Mouse (Mus musculus): ENCODE results near the gene Il11ra1. TPM values are rescaled to one million over a fixed set of nuclear protein-coding genes. Genes with fewer than 3 reads are reported as not detected.

The Il11ra1 gene
- total and polyA plus RNA-seq, 2 experiments from 2014 or later, result 41.9 to 47.4 TPM

DNA sequence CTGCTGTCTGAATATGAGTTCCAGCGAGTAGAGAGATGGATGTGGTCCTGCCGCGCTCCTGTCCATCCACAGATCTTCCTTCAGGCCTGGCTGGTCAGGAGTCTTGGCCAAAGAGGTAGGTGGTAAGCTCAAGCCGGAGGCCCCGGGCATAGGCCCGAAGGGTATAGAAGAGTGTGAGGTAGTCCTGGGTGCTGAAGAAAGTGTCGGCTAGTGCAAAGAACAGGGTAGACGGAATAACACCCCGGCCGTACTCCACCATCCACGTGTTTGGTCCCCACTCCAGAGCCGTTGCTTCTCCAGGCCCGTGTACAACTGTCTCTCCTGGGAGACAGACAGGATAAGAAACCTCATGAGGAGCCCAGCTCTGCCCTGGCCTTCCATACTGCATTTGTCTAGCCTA is 39.5 kb downstream of the Il11ra1 start:
- no peaks in the 10 kb centered on the region for H3K4me1 ChIP-seq (ENCODE audit: insufficient read depth, low read length)
- H3K36me3 ChIP-seq (ENCODE audit: insufficient read depth, low read length), result 0 out of 2 replicates have a peak, but pooled peaks cover 10% of the 10 kb centered on the region
- H3K9ac ChIP-seq (replicated peaks; ENCODE audit: low read length), result no peak overlapping the region
- no peak overlapping the region for H3K4me3 ChIP-seq (ENCODE audit: low read length)
- ATAC-seq (no peak), DNase-seq (ENCODE audit: low spot score) (no peak)
- no peak for TF ChIP-seq CTCF (IDR thresholded peaks at IDR 0.05; ENCODE audit: low read depth)
- no peak overlapping the region for H3K4me2 ChIP-seq (ENCODE audit: low read depth, low read length)
- WGBS, result 93% methylated on average over 13 of the region's 13 CpGs
- H3K27ac ChIP-seq, result no peak overlapping the region
- no peaks in the 10 kb centered on the region for H3K27me3 ChIP-seq (ENCODE audit: insufficient read depth, low read length)
- no peaks in the 10 kb centered on the region for H3K9me3 ChIP-seq (ENCODE audit: low read length)

DNA sequence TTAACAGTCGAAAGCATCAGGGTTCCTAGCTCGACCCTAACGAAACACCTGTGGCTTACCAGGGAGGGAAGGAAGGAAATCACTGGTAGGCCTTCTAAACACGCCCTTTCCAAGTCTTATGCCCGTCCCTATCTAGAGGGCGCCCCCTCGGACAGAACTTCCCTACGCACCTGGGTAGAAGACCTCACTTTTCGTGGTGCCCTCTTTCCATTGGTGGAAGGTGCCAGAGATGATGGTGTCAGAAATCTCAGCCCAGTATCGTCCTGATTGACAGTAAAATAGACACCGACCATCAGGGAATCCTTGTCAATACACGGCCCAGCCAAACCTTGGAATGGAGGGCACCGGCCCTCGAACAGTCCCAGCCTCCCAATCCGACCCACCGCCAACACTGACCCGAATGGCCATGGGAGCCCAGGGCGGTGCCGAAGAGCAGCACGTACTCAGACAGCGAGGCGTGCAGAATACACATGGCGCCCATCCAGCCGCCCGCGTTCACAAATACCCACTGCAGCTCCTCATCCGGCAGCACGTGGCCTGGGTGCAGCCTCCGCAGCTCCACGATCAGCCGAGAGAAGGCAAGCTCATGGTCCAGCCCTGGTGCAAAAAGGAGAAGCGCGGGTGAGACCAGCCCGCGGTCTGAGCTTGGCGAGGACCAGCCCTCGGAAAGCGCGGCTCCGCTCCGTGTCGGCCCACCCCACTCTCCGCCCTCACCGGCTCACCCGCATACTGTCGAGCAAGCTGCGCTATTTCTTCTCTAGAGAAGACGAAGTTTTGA is 40.8 kb downstream of the Il11ra1 start:
- peak overlapping the region; percentile 88 for H3K27ac ChIP-seq
- DNase-seq (ENCODE audit: low spot score) (peak; percentile 69), ATAC-seq (peak; percentile 79)
- no peaks in the 10 kb centered on the region for H3K9me3 ChIP-seq (ENCODE audit: low read length)
- TF ChIP-seq CTCF (IDR thresholded peaks at IDR 0.05; ENCODE audit: low read depth), result peak; percentile 35; the same call in 1 of the 2 replicates
- no peaks in the 10 kb centered on the region for H3K27me3 ChIP-seq (ENCODE audit: insufficient read depth, low read length)
- H3K9ac ChIP-seq (replicated peaks; ENCODE audit: low read length), result peak overlapping the region; percentile 69
- peak overlapping the region; percentile 57 for H3K4me3 ChIP-seq (ENCODE audit: low read length)
- peak overlapping the region; percentile 76 for H3K4me2 ChIP-seq (ENCODE audit: low read depth, low read length)
- 0 out of 2 replicates have a peak, but pooled peaks cover 10% of the 10 kb centered on the region for H3K36me3 ChIP-seq (ENCODE audit: insufficient read depth, low read length)
- H3K4me1 ChIP-seq (ENCODE audit: insufficient read depth, low read length), result no peaks in the 10 kb centered on the region
- under 1% methylated on average over 48 of the region's 48 CpGs for WGBS

DNA sequence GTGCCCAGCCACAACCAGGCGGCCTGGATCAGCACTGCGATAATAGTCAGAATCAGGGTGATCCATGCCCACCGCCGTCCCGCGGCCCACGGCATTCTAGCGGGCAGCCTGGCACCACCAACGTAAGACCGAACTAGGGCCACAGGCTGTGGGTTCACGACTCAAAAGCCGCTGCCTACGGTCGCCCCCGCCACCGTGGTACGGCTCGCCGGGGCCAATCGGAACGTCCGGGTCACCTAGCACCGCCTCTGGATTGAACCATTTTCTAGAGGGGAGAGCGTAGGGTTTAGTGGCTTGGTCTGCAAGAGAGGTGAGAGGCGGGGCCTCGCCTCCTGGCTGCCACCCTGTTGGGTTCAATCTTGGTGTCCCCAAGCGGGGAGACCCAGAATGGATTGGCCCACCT is 41.4 kb downstream of the Il11ra1 start:
- under 1% methylated on average over 27 of the region's 27 CpGs for WGBS
- TF ChIP-seq CTCF (IDR thresholded peaks at IDR 0.05; ENCODE audit: low read depth), result no peak; the same call in 1 of the 2 replicates
- H3K4me3 ChIP-seq (ENCODE audit: low read length), result peak overlapping the region; percentile 57
- no peaks in the 10 kb centered on the region for H3K9me3 ChIP-seq (ENCODE audit: low read length)
- DNase-seq (ENCODE audit: low spot score) (peak; percentile 97), ATAC-seq (peak; percentile 96)
- H3K27me3 ChIP-seq (ENCODE audit: insufficient read depth, low read length), result no peaks in the 10 kb centered on the region
- H3K9ac ChIP-seq (replicated peaks; ENCODE audit: low read length), result peak overlapping the region; percentile 69
- 0 out of 2 replicates have a peak, but pooled peaks cover 10% of the 10 kb centered on the region for H3K36me3 ChIP-seq (ENCODE audit: insufficient read depth, low read length)
- H3K4me2 ChIP-seq (ENCODE audit: low read depth, low read length), result peak overlapping the region; percentile 76
- no peaks in the 10 kb centered on the region for H3K4me1 ChIP-seq (ENCODE audit: insufficient read depth, low read length)
- peak overlapping the region; percentile 88 for H3K27ac ChIP-seq

DNA sequence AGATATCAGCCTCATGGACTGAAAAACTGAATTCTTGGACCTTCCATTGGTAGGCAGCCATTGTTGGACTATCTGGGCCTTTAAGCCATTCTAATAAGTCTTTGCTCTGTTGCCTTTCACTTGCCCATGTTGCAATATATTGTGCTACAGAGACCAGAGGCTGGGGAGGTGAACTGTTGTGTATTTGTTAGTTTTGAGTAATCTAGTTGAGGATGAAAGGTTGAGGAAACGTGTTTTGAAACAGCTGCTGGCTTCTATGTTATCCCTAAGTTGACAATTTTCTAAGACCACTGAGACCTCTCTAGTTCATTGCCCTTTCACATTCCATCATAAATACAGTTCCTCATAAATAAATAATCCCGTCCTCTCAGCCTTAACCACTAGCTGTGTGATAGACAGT is 44.3 kb downstream of the Il11ra1 start:
- H3K9me3 ChIP-seq (ENCODE audit: low read length), result 0 out of 2 replicates have a peak, but pooled peaks cover 4% of the 10 kb centered on the region
- TF ChIP-seq CTCF (IDR thresholded peaks at IDR 0.05; ENCODE audit: low read depth), result no peak
- H3K27ac ChIP-seq, result no peak overlapping the region
- H3K27me3 ChIP-seq (ENCODE audit: insufficient read depth, low read length), result no peaks in the 10 kb centered on the region
- DNase-seq (ENCODE audit: low spot score) (no peak), ATAC-seq (no peak)
- H3K4me1 ChIP-seq (ENCODE audit: insufficient read depth, low read length), result no peaks in the 10 kb centered on the region
- H3K4me2 ChIP-seq (ENCODE audit: low read depth, low read length), result no peak overlapping the region
- H3K4me3 ChIP-seq (ENCODE audit: low read length), result no peak overlapping the region
- 0 out of 2 replicates have a peak, but pooled peaks cover 1% of the 10 kb centered on the region for H3K36me3 ChIP-seq (ENCODE audit: insufficient read depth, low read length)
- no peak overlapping the region for H3K9ac ChIP-seq (replicated peaks; ENCODE audit: low read length)
- 75% methylated on average over 2 of the region's 2 CpGs for WGBS

DNA sequence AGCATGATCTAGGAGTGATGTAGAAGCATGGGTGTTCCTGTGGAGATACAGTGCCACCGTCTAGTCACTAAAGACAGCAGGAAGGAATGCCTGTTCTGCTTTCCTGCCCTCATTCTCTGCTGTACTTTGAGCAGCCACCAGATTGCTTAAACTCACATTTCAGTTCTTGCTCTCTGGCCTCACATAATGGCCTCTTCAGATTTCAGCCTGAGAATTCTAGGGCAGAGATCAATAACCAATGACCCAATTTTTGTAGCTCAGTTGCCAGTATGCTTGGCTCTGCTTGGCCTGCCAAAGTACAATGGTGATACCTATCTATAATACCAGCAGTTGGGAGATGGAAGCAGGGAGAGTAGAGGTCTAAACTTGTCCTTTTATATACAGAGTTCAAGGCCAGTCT is 45.2 kb downstream of the Il11ra1 start:
- H3K4me2 ChIP-seq (ENCODE audit: low read depth, low read length), result no peak overlapping the region
- H3K27ac ChIP-seq, result no peak overlapping the region
- no peak overlapping the region for H3K4me3 ChIP-seq (ENCODE audit: low read length)
- 0 out of 2 replicates have a peak, but pooled peaks cover 4% of the 10 kb centered on the region for H3K9me3 ChIP-seq (ENCODE audit: low read length)
- H3K36me3 ChIP-seq (ENCODE audit: insufficient read depth, low read length), result no peaks in the 10 kb centered on the region
- H3K27me3 ChIP-seq (ENCODE audit: insufficient read depth, low read length), result no peaks in the 10 kb centered on the region
- WGBS, result 77% methylated on average over 1 of the region's 1 CpGs
- no peak overlapping the region for H3K9ac ChIP-seq (replicated peaks; ENCODE audit: low read length)
- ATAC-seq, result no peak
- TF ChIP-seq CTCF (IDR thresholded peaks at IDR 0.05; ENCODE audit: low read depth), result no peak
- DNase-seq (ENCODE audit: low spot score), result no peak
- H3K4me1 ChIP-seq (ENCODE audit: insufficient read depth, low read length), result no peaks in the 10 kb centered on the region

DNA sequence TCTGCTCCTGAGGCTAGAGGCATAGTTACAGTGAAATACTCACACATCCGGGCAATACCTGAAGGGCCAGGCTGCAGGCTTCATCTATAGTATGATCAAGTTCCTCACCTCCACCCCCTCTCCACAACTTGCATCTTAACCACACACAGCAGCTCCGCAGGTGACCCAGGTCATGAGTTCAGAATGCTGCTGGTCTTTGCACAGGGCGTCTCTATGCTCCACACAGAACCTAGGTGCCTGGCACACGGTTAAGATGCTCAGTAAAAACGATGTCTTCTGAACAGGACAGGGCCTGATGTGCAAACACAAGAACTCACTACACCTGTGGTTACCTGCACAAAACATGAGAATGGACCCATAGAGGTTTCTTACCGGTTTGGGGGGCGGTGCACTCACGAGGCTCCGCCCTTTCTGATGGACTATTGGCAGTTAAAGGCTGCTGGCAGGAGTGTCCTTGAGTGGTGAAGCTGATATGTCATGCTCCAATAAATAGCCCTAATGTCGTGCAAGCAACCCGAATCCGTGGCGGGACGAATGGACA is 55.1 kb downstream of the Il11ra1 start, which contains the start of gene Galt:
TSS of gene Galt (plus strand) at position 432 of the 541 bp plus-strand sequence.
- TF ChIP-seq CTCF (IDR thresholded peaks at IDR 0.05; ENCODE audit: low read depth), result no peak
- Histone ChIP-seq H3K27ac (peak within 1 kb of the TSS; percentile 90), H3K4me2 (ENCODE audit: low read depth, low read length) (peak within 1 kb of the TSS; percentile 95), H3K9ac (replicated peaks; ENCODE audit: low read length) (peak within 1 kb of the TSS; percentile 72), H3K4me1 (ENCODE audit: insufficient read depth, low read length) (peaks cover 6% of the 10 kb centered on the region; the same call in 1 of the 2 replicates), H3K4me3 (ENCODE audit: low read length) (peak within 1 kb of the TSS; percentile 76), H3K27me3 (ENCODE audit: insufficient read depth, low read length) (no peaks in the 10 kb centered on the region), H3K36me3 (ENCODE audit: insufficient read depth, low read length) (no peaks in the 10 kb centered on the region), H3K9me3 (ENCODE audit: low read length) (no peaks in the 10 kb centered on the region)
- ATAC-seq (peak; percentile 73), DNase-seq (ENCODE audit: low spot score) (peak; percentile 73)
- WGBS, result 14% methylated on average over 14 of the region's 14 CpGs
